Mouse (Mus musculus): ENCODE measurements around the gene Tex22. TPM values are rescaled to one million over a fixed set of nuclear protein-coding genes. Genes with fewer than 3 reads are reported as not detected.

Gene Tex22
- total RNA-seq, 2 experiments from 2014 or later: 0.27 TPM; not detected in 1

GRCm38 (mm10) chr12:113051628-113052403 lies 22.5 kb upstream of the Tex22 start:
- no peak for DNase-seq (ENCODE audit: low spot score)

- DNase-seq (ENCODE audit: low spot score): no peak
Observed at GRCm38 (mm10) chr12:113056089-113056488, 18.2 kb upstream of the Tex22 start.

- no peak for DNase-seq (ENCODE audit: low spot score)
Observed at GRCm38 (mm10) chr12:113060178-113060577, 14.1 kb upstream of the Tex22 start.

- DNase-seq (ENCODE audit: low spot score): no peak
Observed at GRCm38 (mm10) chr12:113061606-113062005, 12.7 kb upstream of the Tex22 start.

GRCm38 (mm10) chr12:113062201-113062600 lies 12.1 kb upstream of the Tex22 start:
- no peak for DNase-seq (ENCODE audit: low spot score)

- DNase-seq (ENCODE audit: low spot score): no peak
Observed at GRCm38 (mm10) chr12:113063700-113064099, 10.6 kb upstream of the Tex22 start.

GRCm38 (mm10) chr12:113068002-113068401 lies 6.3 kb upstream of the Tex22 start:
- DNase-seq (ENCODE audit: low spot score): no peak

- DNase-seq (ENCODE audit: low spot score): no peak
Observed at GRCm38 (mm10) chr12:113069389-113069788, 4.9 kb upstream of the Tex22 start.

GRCm38 (mm10) chr12:113071321-113071720 lies 3.0 kb upstream of the Tex22 start:
- DNase-seq (ENCODE audit: low spot score): no peak

- no peak for DNase-seq (ENCODE audit: low spot score)
Observed at GRCm38 (mm10) chr12:113071827-113072226, 2.5 kb upstream of the Tex22 start.

- DNase-seq (ENCODE audit: low spot score): peak; percentile 36
Observed at GRCm38 (mm10) chr12:113073420-113074328, 628 bp upstream of the Tex22 start.

GRCm38 (mm10) chr12:113075063-113075454 lies 757 bp downstream of the Tex22 start:
- DNase-seq (ENCODE audit: low spot score): peak; percentile 86

GRCm38 (mm10) chr12:113075486-113075885 lies 1.2 kb downstream of the Tex22 start:
- DNase-seq (ENCODE audit: low spot score): no peak

GRCm38 (mm10) chr12:113087276-113087675 lies 13.0 kb downstream of the Tex22 start:
- no peak for DNase-seq (ENCODE audit: low spot score)

- DNase-seq (ENCODE audit: low spot score): no peak
Observed at GRCm38 (mm10) chr12:113088026-113088425, 13.7 kb downstream of the Tex22 start.

- no peak for DNase-seq (ENCODE audit: low spot score)
Observed at GRCm38 (mm10) chr12:113089107-113089506, 14.8 kb downstream of the Tex22 start.

GRCm38 (mm10) chr12:113090053-113090452 lies 15.8 kb downstream of the Tex22 start:
- no peak for DNase-seq (ENCODE audit: low spot score)

- DNase-seq (ENCODE audit: low spot score): no peak
Observed at GRCm38 (mm10) chr12:113097040-113097439, 22.7 kb downstream of the Tex22 start.

GRCm38 (mm10) chr12:113097749-113098281 lies 23.5 kb downstream of the Tex22 start, which contains the start of gene Mta1:
Gene Mta1 (plus strand): TSS chr12:113098278.
- DNase-seq (ENCODE audit: low spot score): peak; percentile 31

- DNase-seq (ENCODE audit: low spot score): no peak
Observed at GRCm38 (mm10) chr12:113098530-113099151, 24.3 kb downstream of the Tex22 start.

- DNase-seq (ENCODE audit: low spot score): no peak
Observed at GRCm38 (mm10) chr12:113099470-113100237, 25.4 kb downstream of the Tex22 start.
